Mouse (Mus musculus) heart, embryonic 15.5 days (tissue): ENCODE data around the gene Gpr107. TPM values are rescaled to one million over a fixed set of nuclear protein-coding genes. Genes with fewer than 3 reads are reported as not detected.

Experiments used
- ATAC-seq: fragments of 200-750 bp; cut with Nextera tagmentation; replicated peaks from 2 replicates; pipeline ENCODE4 v1.8.0; 2017; ENCODE audit warnings: low read depth, moderate TSS enrichment; ENCODE audit not compliant: insufficient number of reproducible peaks, insufficient read depth, low FRiP score
- H3K27ac ChIP-seq: fragments of 300-500 bp; sonication (generic); 2 replicates; pipeline ENCODE4 v1.5.1; 2015; ENCODE audit warnings: mild to moderate bottlenecking, inconsistent platforms
- H3K27me3 ChIP-seq: fragments of 300-500 bp; sonication (generic); 2 replicates; pipeline ENCODE4 v1.6.1; 2015; ENCODE audit warnings: inconsistent platforms
- H3K36me3 ChIP-seq: fragments of 300-500 bp; sonication (generic); 2 replicates; pipeline ENCODE4 v1.6.1; 2015; ENCODE audit warnings: mild to moderate bottlenecking, inconsistent platforms
- H3K4me1 ChIP-seq: fragments of 300-500 bp; sonication (generic); replicated peaks from 2 replicates; pipeline ENCODE4 v1.6.1; 2015; ENCODE audit warnings: inconsistent platforms
- H3K4me2 ChIP-seq: fragments of 300-500 bp; sonication (generic); 2 replicates; pipeline ENCODE4 v1.6.1; 2015; ENCODE audit warnings: inconsistent platforms, mild to moderate bottlenecking, moderate library complexity
- H3K4me3 ChIP-seq: fragments of 300-500 bp; sonication (generic); 2 replicates; pipeline ENCODE4 v1.5.1; 2015; ENCODE audit warnings: mild to moderate bottlenecking, inconsistent platforms
- H3K9ac ChIP-seq: fragments of 300-500 bp; sonication (generic); 2 replicates; pipeline ENCODE4 v1.6.1; 2015; ENCODE audit warnings: mild to moderate bottlenecking, inconsistent platforms
- H3K9me3 ChIP-seq: fragments of 300-500 bp; sonication (generic); replicated peaks from 2 replicates; pipeline ENCODE4 v1.6.1; 2016; ENCODE audit warnings: inconsistent platforms
- WGBS: fragments of 180-500 bp; shearing (Covaris S2); methylation state at CpG from one replicate; pipeline ENCODE4 v1.1.7; 2015; ENCODE audit warnings: mixed read lengths; 5-methylcytosine and 5-hydroxymethylcytosine counted together
- polyA plus RNA-seq: library from polyadenylated mRNA; unstranded; fragments of >200 nt; fragmentation: Nextera tagmentation; extraction: Ambion mirVana; gene quantifications from 2 replicates; pipeline ENCODE4 v1.2.1, GENCODE M21; 2015

Gpr107 gene
- polyA plus RNA-seq, 1 experiment from 2014 or later: 26.4 TPM

- Histone ChIP-seq H3K36me3 (peaks cover 71% of the 10 kb centered on the region), H3K9me3 (no peaks in the 10 kb centered on the region), H3K27ac (0 out of 2 replicates have a peak overlapping the region, but pooled peaks have one; percentile 5), H3K4me2 (no peak overlapping the region), H3K27me3 (no peaks in the 10 kb centered on the region), H3K4me3 (no peak overlapping the region), H3K9ac (no peak overlapping the region), H3K4me1 (peaks cover 15% of the 10 kb centered on the region)
- ATAC-seq: no peak
- WGBS: 54% methylated on average over 7 of the region's 7 CpGs
Measured at GRCm38 (mm10) chr2:31180081-31180551, 28.0 kb downstream of the Gpr107 start.

- H3K27ac ChIP-seq: no peak overlapping the region
- peaks cover 68% of the 10 kb centered on the region for H3K36me3 ChIP-seq
- no peaks in the 10 kb centered on the region for H3K9me3 ChIP-seq
- H3K27me3 ChIP-seq: no peaks in the 10 kb centered on the region
- H3K4me2 ChIP-seq: no peak overlapping the region
- WGBS: 83% methylated on average over 6 of the region's 6 CpGs
- no peak overlapping the region for H3K9ac ChIP-seq
- no peak for ATAC-seq
- H3K4me1 ChIP-seq: peaks cover 15% of the 10 kb centered on the region
- H3K4me3 ChIP-seq: no peak overlapping the region
Measured at GRCm38 (mm10) chr2:31182786-31183330, 30.7 kb downstream of the Gpr107 start.

GRCm38 (mm10) chr2:31183830-31184229 is 31.7 kb downstream of the Gpr107 start:
- peaks cover 15% of the 10 kb centered on the region for H3K4me1 ChIP-seq
- H3K9me3 ChIP-seq: no peaks in the 10 kb centered on the region
- H3K9ac ChIP-seq: no peak overlapping the region
- no peaks in the 10 kb centered on the region for H3K27me3 ChIP-seq
- H3K36me3 ChIP-seq: peaks cover 68% of the 10 kb centered on the region
- no peak overlapping the region for H3K27ac ChIP-seq
- WGBS: 87% methylated on average over 1 of the region's 1 CpGs
- ATAC-seq: no peak
- no peak overlapping the region for H3K4me2 ChIP-seq
- H3K4me3 ChIP-seq: no peak overlapping the region

GRCm38 (mm10) chr2:31188691-31189090 is 36.6 kb downstream of the Gpr107 start:
- Histone ChIP-seq H3K27me3 (no peaks in the 10 kb centered on the region), H3K4me1 (peaks cover 15% of the 10 kb centered on the region), H3K4me2 (no peak overlapping the region), H3K9me3 (no peaks in the 10 kb centered on the region), H3K27ac (no peak overlapping the region), H3K9ac (no peak overlapping the region), H3K4me3 (no peak overlapping the region), H3K36me3 (peaks cover 69% of the 10 kb centered on the region)
- ATAC-seq: no peak
- WGBS: 92% methylated on average over 1 of the region's 1 CpGs

GRCm38 (mm10) chr2:31189654-31190053 is 37.5 kb downstream of the Gpr107 start:
- Histone ChIP-seq H3K4me3 (no peak overlapping the region), H3K4me2 (no peak overlapping the region), H3K27ac (peak overlapping the region; percentile 91), H3K36me3 (peaks cover 66% of the 10 kb centered on the region), H3K9me3 (no peaks in the 10 kb centered on the region), H3K9ac (no peak overlapping the region), H3K4me1 (peaks cover 16% of the 10 kb centered on the region), H3K27me3 (no peaks in the 10 kb centered on the region)
- 0 out of 2 replicates have a peak, but pooled peaks have one; percentile 45 for ATAC-seq
- 68% methylated on average over 3 of the region's 3 CpGs for WGBS

- H3K4me1 ChIP-seq: peaks cover 19% of the 10 kb centered on the region
- no peaks in the 10 kb centered on the region for H3K9me3 ChIP-seq
- 46% methylated on average over 8 of the region's 8 CpGs for WGBS
- H3K36me3 ChIP-seq: peaks cover 59% of the 10 kb centered on the region
- peak overlapping the region; percentile 25 for H3K4me2 ChIP-seq
- ATAC-seq: no peak
- no peak overlapping the region for H3K4me3 ChIP-seq
- peak overlapping the region; percentile 91 for H3K27ac ChIP-seq
- H3K27me3 ChIP-seq: no peaks in the 10 kb centered on the region
- no peak overlapping the region for H3K9ac ChIP-seq
Measured at GRCm38 (mm10) chr2:31191765-31192164, 39.6 kb downstream of the Gpr107 start.

GRCm38 (mm10) chr2:31194356-31195021 is 42.4 kb downstream of the Gpr107 start:
- H3K27me3 ChIP-seq: no peaks in the 10 kb centered on the region
- 61% methylated on average over 7 of the region's 7 CpGs for WGBS
- ATAC-seq: no peak
- H3K4me3 ChIP-seq: no peak overlapping the region
- H3K9me3 ChIP-seq: no peaks in the 10 kb centered on the region
- peaks cover 40% of the 10 kb centered on the region for H3K4me1 ChIP-seq
- no peak overlapping the region for H3K9ac ChIP-seq
- no peak overlapping the region for H3K4me2 ChIP-seq
- H3K27ac ChIP-seq: no peak overlapping the region
- peaks cover 48% of the 10 kb centered on the region for H3K36me3 ChIP-seq

GRCm38 (mm10) chr2:31198621-31199020 is 46.5 kb downstream of the Gpr107 start:
- WGBS: 55% methylated on average over 4 of the region's 4 CpGs
- H3K9me3 ChIP-seq: no peaks in the 10 kb centered on the region
- H3K4me1 ChIP-seq: peaks cover 55% of the 10 kb centered on the region
- peak overlapping the region; percentile 83 for H3K27ac ChIP-seq
- H3K36me3 ChIP-seq: peaks cover 30% of the 10 kb centered on the region; the same call in 1 of the 2 replicates
- ATAC-seq: no peak
- no peaks in the 10 kb centered on the region for H3K27me3 ChIP-seq
- H3K4me2 ChIP-seq: no peak overlapping the region
- H3K9ac ChIP-seq: no peak overlapping the region
- H3K4me3 ChIP-seq: no peak overlapping the region

GRCm38 (mm10) chr2:31200051-31200450 is 47.9 kb downstream of the Gpr107 start:
- 36% methylated on average over 2 of the region's 2 CpGs for WGBS
- no peak overlapping the region for H3K4me3 ChIP-seq
- no peak for ATAC-seq
- H3K9me3 ChIP-seq: no peaks in the 10 kb centered on the region
- no peak overlapping the region for H3K9ac ChIP-seq
- H3K27ac ChIP-seq: peak overlapping the region; percentile 83
- no peaks in the 10 kb centered on the region for H3K27me3 ChIP-seq
- H3K4me2 ChIP-seq: no peak overlapping the region
- peaks cover 62% of the 10 kb centered on the region for H3K4me1 ChIP-seq
- H3K36me3 ChIP-seq: peaks cover 21% of the 10 kb centered on the region; the same call in 1 of the 2 replicates

- Histone ChIP-seq H3K4me2 (no peak overlapping the region), H3K36me3 (peaks cover 11% of the 10 kb centered on the region; the same call in 1 of the 2 replicates), H3K27me3 (no peaks in the 10 kb centered on the region), H3K9me3 (no peaks in the 10 kb centered on the region), H3K4me1 (peaks cover 77% of the 10 kb centered on the region), H3K4me3 (no peak overlapping the region), H3K27ac (peak overlapping the region; percentile 77), H3K9ac (0 out of 2 replicates have a peak overlapping the region, but pooled peaks have one; percentile 14)
- no peak for ATAC-seq
- 49% methylated on average over 7 of the region's 7 CpGs for WGBS
Measured at GRCm38 (mm10) chr2:31201851-31202250, 49.7 kb downstream of the Gpr107 start.

- ATAC-seq: no peak
- Histone ChIP-seq H3K4me3 (no peak overlapping the region), H3K9ac (0 out of 2 replicates have a peak overlapping the region, but pooled peaks have one; percentile 14), H3K9me3 (no peaks in the 10 kb centered on the region), H3K27ac (peak overlapping the region; percentile 77), H3K4me1 (peaks cover 79% of the 10 kb centered on the region), H3K36me3 (peaks cover 6% of the 10 kb centered on the region; the same call in 1 of the 2 replicates), H3K27me3 (no peaks in the 10 kb centered on the region), H3K4me2 (no peak overlapping the region)
- WGBS: 50% methylated on average over 3 of the region's 3 CpGs
Measured at GRCm38 (mm10) chr2:31202357-31202756, 50.2 kb downstream of the Gpr107 start.
